Mouse (Mus musculus): ENCODE results near the gene 2810459M11Rik. TPM values are rescaled to one million over a fixed set of nuclear protein-coding genes. Genes with fewer than 3 reads are reported as not detected.
A peak's percentile ranks its signal among the peaks of the same experiment; 100 is the strongest.

Gene 2810459M11Rik
- polyA plus RNA-seq, 1 experiment from 2014 or later, result 8.6 TPM

- Histone ChIP-seq H3K4me1 (no peaks in the 10 kb centered on the region), H3K27ac (peak overlapping the region; percentile 71), H3K9ac (no peak overlapping the region), H3K9me3 (no peaks in the 10 kb centered on the region), H3K36me3 (replicated peaks) (no peaks in the 10 kb centered on the region), H3K4me3 (no peak overlapping the region), H3K4me2 (no peak overlapping the region), H3K27me3 (replicated peaks) (no peaks in the 10 kb centered on the region)
- peak; percentile 86 for ATAC-seq (replicated peaks)
- WGBS, result 8% methylated on average over 11 of the region's 11 CpGs
These were observed 13.2 kb upstream of the 2810459M11Rik start for GRCm38 (mm10) chr1:86032273-86032987.

DNA sequence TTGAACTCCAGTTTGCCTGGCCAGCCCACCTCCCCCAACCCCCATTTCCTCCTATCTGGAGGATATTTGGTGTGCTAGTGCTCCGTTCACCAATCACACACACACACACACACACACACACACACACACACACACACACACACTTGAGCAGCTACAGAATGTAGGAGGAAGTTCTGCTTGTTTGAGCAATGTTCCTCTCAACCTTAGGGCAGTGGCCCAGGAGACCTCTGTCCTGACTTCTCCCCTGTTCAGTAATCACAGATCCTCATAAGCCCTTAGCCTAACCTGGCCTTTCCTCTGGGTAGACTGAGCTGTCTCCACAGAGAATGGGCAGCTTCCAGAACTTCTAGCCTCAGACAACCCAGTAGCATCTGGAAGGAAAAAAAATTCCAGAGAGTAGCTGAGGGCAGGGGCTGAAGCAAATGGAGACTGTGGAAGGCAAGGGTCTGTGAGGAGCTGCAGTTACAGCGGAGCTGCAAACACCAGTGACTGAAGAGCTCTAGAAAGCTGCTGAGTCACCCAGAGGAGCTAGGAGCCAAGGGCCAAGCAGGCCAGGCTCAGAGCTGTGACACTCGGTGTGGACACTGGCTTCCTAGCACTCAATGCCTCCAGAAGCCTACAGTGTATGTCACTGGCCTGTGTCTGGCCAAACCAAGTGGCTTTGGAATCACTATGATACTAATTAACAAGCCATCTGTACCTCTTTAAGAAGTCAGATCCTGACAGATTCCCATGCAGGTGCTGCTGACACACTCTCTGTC, 7.3 kb upstream of the 2810459M11Rik start:
- H3K4me2 ChIP-seq, result no peak overlapping the region
- H3K36me3 ChIP-seq (replicated peaks), result no peaks in the 10 kb centered on the region
- 0 out of 2 replicates have a peak, but pooled peaks cover 5% of the 10 kb centered on the region for H3K9me3 ChIP-seq
- no peak overlapping the region for H3K4me3 ChIP-seq
- peaks cover 3% of the 10 kb centered on the region; the same call in 1 of the 2 replicates for H3K27me3 ChIP-seq (replicated peaks)
- H3K9ac ChIP-seq, result no peak overlapping the region
- WGBS, result 78% methylated on average over 3 of the region's 3 CpGs
- no peaks in the 10 kb centered on the region for H3K4me1 ChIP-seq
- ATAC-seq (replicated peaks), result no peak
- H3K27ac ChIP-seq, result no peak overlapping the region

DNA sequence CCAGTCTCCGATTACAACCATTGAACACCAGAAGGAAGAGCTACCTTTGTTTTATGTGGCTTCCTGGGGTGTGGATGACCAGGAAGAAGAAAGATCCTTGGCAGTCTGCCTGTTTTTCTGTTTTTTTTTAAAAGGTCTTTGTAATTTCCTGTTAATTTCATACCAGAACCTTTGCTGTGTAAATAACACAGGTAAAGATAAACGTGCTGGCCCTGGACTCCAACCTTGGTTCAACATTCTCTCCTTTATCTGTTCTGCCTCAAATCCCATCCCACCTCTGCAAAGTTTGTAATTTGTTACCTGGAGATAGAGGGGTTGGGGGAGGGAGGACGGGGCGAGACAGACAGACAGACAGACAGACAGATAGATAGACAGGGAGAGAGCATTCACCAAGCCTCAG, 5.5 kb upstream of the 2810459M11Rik start:
- Histone ChIP-seq H3K4me1 (no peaks in the 10 kb centered on the region), H3K4me3 (no peak overlapping the region), H3K27me3 (replicated peaks) (peaks cover 20% of the 10 kb centered on the region), H3K27ac (no peak overlapping the region), H3K36me3 (replicated peaks) (no peaks in the 10 kb centered on the region), H3K9ac (no peak overlapping the region), H3K4me2 (no peak overlapping the region), H3K9me3 (0 out of 2 replicates have a peak, but pooled peaks cover 5% of the 10 kb centered on the region)
- WGBS, result 65% methylated on average over 4 of the region's 4 CpGs
- no peak for ATAC-seq (replicated peaks)

DNA sequence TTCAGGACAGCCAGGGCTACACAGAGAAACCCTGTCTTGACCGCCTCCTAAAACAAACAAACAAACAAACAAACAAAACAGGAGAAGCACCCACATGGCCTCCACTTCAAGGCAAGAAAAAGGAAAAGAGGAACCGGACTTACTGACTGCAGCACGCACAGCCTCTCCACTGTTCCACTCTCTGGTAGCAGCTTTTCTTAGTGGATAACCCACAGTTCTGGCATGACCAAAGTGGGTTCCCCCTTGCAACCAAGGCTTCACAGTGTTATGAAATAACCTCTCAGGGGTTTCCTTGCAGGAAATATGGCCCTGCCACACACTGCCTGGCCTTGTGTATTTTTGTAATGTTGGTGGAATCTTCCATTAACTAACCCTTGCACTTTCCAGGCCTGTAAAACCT, 4.8 kb upstream of the 2810459M11Rik start:
- no peak overlapping the region for H3K27ac ChIP-seq
- no peak overlapping the region for H3K9ac ChIP-seq
- 91% methylated on average over 3 of the region's 3 CpGs for WGBS
- H3K27me3 ChIP-seq (replicated peaks), result peaks cover 21% of the 10 kb centered on the region
- no peak overlapping the region for H3K4me2 ChIP-seq
- ATAC-seq (replicated peaks), result no peak
- no peak overlapping the region for H3K4me3 ChIP-seq
- 0 out of 2 replicates have a peak, but pooled peaks cover 5% of the 10 kb centered on the region for H3K9me3 ChIP-seq
- 0 out of 2 replicates have a peak, but pooled peaks cover 2% of the 10 kb centered on the region for H3K4me1 ChIP-seq
- no peaks in the 10 kb centered on the region for H3K36me3 ChIP-seq (replicated peaks)

GRCm38 (mm10) chr1:86045056-86045455, 607 bp upstream of the 2810459M11Rik start:
- H3K4me1 ChIP-seq, result peaks cover 13% of the 10 kb centered on the region
- H3K4me2 ChIP-seq, result peak overlapping the region; percentile 89; the same call in 1 of the 2 replicates
- H3K36me3 ChIP-seq (replicated peaks), result no peaks in the 10 kb centered on the region
- WGBS, result 62% methylated on average over 4 of the region's 4 CpGs
- no peak overlapping the region for H3K4me3 ChIP-seq
- 0 out of 2 replicates have a peak, but pooled peaks cover 5% of the 10 kb centered on the region for H3K9me3 ChIP-seq
- no peak for ATAC-seq (replicated peaks)
- H3K27me3 ChIP-seq (replicated peaks), result peaks cover 50% of the 10 kb centered on the region
- H3K27ac ChIP-seq, result no peak overlapping the region
- no peak overlapping the region for H3K9ac ChIP-seq

GRCm38 (mm10) chr1:86046833-86047563, 1.3 kb downstream of the 2810459M11Rik start:
- WGBS, result 11% methylated on average over 24 of the region's 24 CpGs
- H3K36me3 ChIP-seq (replicated peaks), result no peaks in the 10 kb centered on the region
- H3K9me3 ChIP-seq, result no peaks in the 10 kb centered on the region
- peaks cover 13% of the 10 kb centered on the region for H3K4me1 ChIP-seq
- peak overlapping the region; percentile 89 for H3K4me2 ChIP-seq
- H3K9ac ChIP-seq, result peak overlapping the region; percentile 6; the same call in 1 of the 2 replicates
- H3K27ac ChIP-seq, result no peak overlapping the region
- H3K27me3 ChIP-seq (replicated peaks), result peaks cover 50% of the 10 kb centered on the region
- peak; percentile 29; the same call in 1 of the 2 replicates for ATAC-seq (replicated peaks)
- peak overlapping the region; percentile 62 for H3K4me3 ChIP-seq

GRCm38 (mm10) chr1:86048231-86048630, 2.6 kb downstream of the 2810459M11Rik start:
- Histone ChIP-seq H3K27ac (no peak overlapping the region), H3K9ac (no peak overlapping the region), H3K4me1 (peaks cover 13% of the 10 kb centered on the region), H3K27me3 (replicated peaks) (peaks cover 49% of the 10 kb centered on the region), H3K4me2 (no peak overlapping the region), H3K9me3 (no peaks in the 10 kb centered on the region), H3K36me3 (replicated peaks) (no peaks in the 10 kb centered on the region), H3K4me3 (no peak overlapping the region)
- WGBS, result 83% methylated on average over 4 of the region's 4 CpGs
- ATAC-seq (replicated peaks), result no peak

DNA sequence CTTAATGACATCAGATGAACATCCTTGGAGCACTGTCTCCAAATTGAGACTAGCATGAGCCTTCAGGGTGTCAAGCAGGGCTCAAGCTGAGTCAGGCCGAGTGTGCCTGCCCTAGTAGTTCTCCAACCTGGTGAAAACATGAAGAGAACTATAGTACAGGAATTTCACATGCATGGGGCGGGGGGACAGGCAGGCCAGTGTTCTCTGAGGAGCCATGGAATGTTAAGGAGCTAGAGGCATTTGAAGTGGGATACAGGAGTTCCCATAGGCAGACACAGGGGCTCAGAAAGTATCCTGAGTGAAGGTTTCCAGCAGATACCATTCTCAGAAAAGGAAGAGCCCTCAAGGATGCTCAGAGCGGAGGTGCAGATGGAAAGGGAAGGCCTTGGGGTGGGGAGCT, 3.1 kb downstream of the 2810459M11Rik start:
- no peak overlapping the region for H3K4me2 ChIP-seq
- H3K27me3 ChIP-seq (replicated peaks), result peaks cover 45% of the 10 kb centered on the region
- H3K9ac ChIP-seq, result no peak overlapping the region
- peaks cover 13% of the 10 kb centered on the region for H3K4me1 ChIP-seq
- no peaks in the 10 kb centered on the region for H3K36me3 ChIP-seq (replicated peaks)
- 80% methylated on average over 3 of the region's 3 CpGs for WGBS
- no peak overlapping the region for H3K27ac ChIP-seq
- H3K4me3 ChIP-seq, result no peak overlapping the region
- ATAC-seq (replicated peaks), result no peak
- H3K9me3 ChIP-seq, result no peaks in the 10 kb centered on the region

DNA sequence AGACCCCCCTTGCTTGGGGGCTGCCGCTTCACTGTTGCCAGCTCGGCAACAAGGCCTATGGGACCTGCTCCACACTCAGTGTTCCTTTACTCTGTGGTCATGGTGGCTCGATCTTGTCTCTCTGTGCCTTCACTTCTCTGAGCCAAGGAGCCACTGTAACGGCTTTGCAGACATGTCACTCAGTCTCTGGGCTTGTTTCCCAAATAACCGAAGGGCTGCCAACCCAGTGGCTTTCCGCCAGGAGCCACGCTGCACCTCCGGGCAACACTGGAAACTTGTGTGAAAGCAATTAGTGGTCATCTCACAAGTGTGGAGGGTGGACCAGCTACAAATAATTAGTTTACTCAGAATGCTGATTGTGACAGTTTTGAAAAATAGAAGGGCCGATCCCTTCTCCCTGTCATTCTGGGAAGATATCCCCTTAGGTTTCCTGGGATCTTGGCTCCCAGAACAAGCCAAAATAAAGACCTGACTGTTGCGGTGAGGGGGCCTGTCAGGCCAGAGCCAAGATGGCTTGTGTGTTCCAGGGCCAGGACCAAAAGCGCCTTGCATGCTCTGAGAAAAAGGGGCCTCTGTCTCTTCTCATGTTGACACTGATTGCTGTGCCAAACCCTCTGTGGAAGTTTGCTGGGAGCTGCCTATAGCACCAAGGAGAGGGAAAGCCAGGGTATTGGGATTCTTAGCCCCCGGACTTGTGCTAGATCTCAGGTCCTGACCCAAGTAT, 7.7 kb downstream of the 2810459M11Rik start:
- Histone ChIP-seq H3K4me3 (no peak overlapping the region), H3K4me2 (no peak overlapping the region), H3K4me1 (no peaks in the 10 kb centered on the region), H3K27ac (peak overlapping the region; percentile 45), H3K36me3 (replicated peaks) (no peaks in the 10 kb centered on the region), H3K9me3 (no peaks in the 10 kb centered on the region), H3K9ac (no peak overlapping the region), H3K27me3 (replicated peaks) (peaks cover 9% of the 10 kb centered on the region)
- ATAC-seq (replicated peaks), result peak; percentile 75
- WGBS, result 78% methylated on average over 12 of the region's 12 CpGs

DNA sequence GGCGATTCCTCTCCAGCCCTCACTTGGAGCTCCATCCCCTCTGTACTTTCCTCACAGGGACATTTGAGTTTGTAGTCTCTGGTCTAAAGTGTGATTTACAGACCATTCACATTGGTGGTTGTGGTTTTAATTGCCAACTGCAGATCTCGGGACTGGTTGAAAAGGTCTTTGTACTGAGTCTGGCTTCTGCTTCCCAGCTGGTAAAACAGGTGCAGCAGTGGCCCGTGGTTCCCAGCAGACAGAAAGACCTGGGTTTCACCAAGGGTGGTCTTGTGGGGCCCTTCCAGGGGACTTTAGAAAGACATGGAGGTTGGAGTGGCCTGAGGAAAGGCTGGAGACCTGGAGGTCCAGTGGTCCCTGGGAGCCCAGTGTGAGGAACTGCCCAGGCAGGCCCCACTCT, 9.3 kb downstream of the 2810459M11Rik start:
- Histone ChIP-seq H3K27ac (no peak overlapping the region), H3K27me3 (replicated peaks) (no peaks in the 10 kb centered on the region)
- 58% methylated on average over 3 of the region's 3 CpGs for WGBS

DNA sequence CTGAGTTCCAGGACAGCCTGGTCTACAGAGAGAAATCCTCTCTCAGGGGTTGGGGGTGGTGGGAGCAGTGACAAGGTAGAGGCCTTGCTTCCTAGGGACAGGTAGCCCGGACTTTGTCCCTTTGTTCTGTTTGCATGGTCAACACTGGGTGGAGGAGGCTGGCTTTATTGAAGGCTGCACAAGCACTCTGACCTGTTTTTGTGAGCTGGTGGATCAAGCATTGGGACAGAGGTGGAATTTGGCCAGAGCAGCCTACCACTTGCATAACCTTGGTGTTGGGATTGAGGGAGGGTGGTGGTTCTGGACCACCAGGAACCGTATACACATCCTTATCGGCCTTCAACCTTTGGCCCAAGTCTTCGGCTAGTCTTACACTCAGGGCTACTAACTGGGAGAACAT, 10.6 kb downstream of the 2810459M11Rik start:
- Histone ChIP-seq H3K27me3 (replicated peaks) (no peaks in the 10 kb centered on the region), H3K9me3 (no peaks in the 10 kb centered on the region), H3K27ac (no peak overlapping the region), H3K36me3 (replicated peaks) (no peaks in the 10 kb centered on the region), H3K4me2 (no peak overlapping the region), H3K4me3 (no peak overlapping the region), H3K9ac (no peak overlapping the region), H3K4me1 (peaks cover 9% of the 10 kb centered on the region; the same call in 1 of the 2 replicates)
- WGBS, result 85% methylated on average over 4 of the region's 4 CpGs
- no peak for ATAC-seq (replicated peaks)

More for the DNA sequence above, 9.3 kb downstream of the 2810459M11Rik start:
- no peak overlapping the region for H3K4me3 ChIP-seq
- H3K9ac ChIP-seq, result no peak overlapping the region
- no peak for ATAC-seq (replicated peaks)
- H3K36me3 ChIP-seq (replicated peaks), result no peaks in the 10 kb centered on the region
- no peak overlapping the region for H3K4me2 ChIP-seq
- no peaks in the 10 kb centered on the region for H3K9me3 ChIP-seq
- peaks cover 9% of the 10 kb centered on the region; the same call in 1 of the 2 replicates for H3K4me1 ChIP-seq
